Mouse (Mus musculus): ENCODE measurements around the gene Ccdc12.
"Not testable (repeated sequence)": the region's sequence is repeated elsewhere in the genome, so short reads cannot be mapped to it uniquely, and the experiment has no call there.

The Ccdc12 gene

GRCm38 (mm10) chr9:110672462-110673106 lies 16.3 kb downstream of the Ccdc12 start:
- in situ Hi-C loops (cut with MboI; ENCODE audit: low sequenced_read_pairs): no loop called here

- in situ Hi-C loops (cut with MboI; ENCODE audit: low sequenced_read_pairs): no loop called here
These were observed 16.9 kb downstream of the Ccdc12 start for GRCm38 (mm10) chr9:110673107-110673752.

- in situ Hi-C loops (cut with MboI; ENCODE audit: low sequenced_read_pairs): no loop called here
These were observed 20.2 kb downstream of the Ccdc12 start for GRCm38 (mm10) chr9:110676492-110676911.

- in situ Hi-C loops (cut with MboI; ENCODE audit: low sequenced_read_pairs): no loop called here
These were observed 22.6 kb downstream of the Ccdc12 start for GRCm38 (mm10) chr9:110678886-110679285.

GRCm38 (mm10) chr9:110680736-110681507 lies 24.6 kb downstream of the Ccdc12 start:
- in situ Hi-C loops (cut with MboI; ENCODE audit: low sequenced_read_pairs): no loop called here

GRCm38 (mm10) chr9:110681817-110682216 lies 25.5 kb downstream of the Ccdc12 start:
- in situ Hi-C loops (cut with MboI; ENCODE audit: low sequenced_read_pairs): no loop called here

GRCm38 (mm10) chr9:110682255-110682654 lies 26.0 kb downstream of the Ccdc12 start:
- in situ Hi-C loops (cut with MboI; ENCODE audit: low sequenced_read_pairs): no loop called here

GRCm38 (mm10) chr9:110682697-110683096 lies 26.4 kb downstream of the Ccdc12 start:
- in situ Hi-C loops (cut with MboI; ENCODE audit: low sequenced_read_pairs): not testable (repeated sequence)

GRCm38 (mm10) chr9:110683574-110684099 lies 27.3 kb downstream of the Ccdc12 start:
- in situ Hi-C loops (cut with MboI; ENCODE audit: low sequenced_read_pairs): no loop called here

GRCm38 (mm10) chr9:110684100-110684831 lies 28.0 kb downstream of the Ccdc12 start:
- in situ Hi-C loops (cut with MboI; ENCODE audit: low sequenced_read_pairs): no loop called here

GRCm38 (mm10) chr9:110685187-110685586 lies 28.9 kb downstream of the Ccdc12 start:
- in situ Hi-C loops (cut with MboI; ENCODE audit: low sequenced_read_pairs): no loop called here

- in situ Hi-C loops (cut with MboI; ENCODE audit: low sequenced_read_pairs): no loop called here
These were observed 29.3 kb downstream of the Ccdc12 start for GRCm38 (mm10) chr9:110685591-110685990.

- in situ Hi-C loops (cut with MboI; ENCODE audit: low sequenced_read_pairs): no loop called here
These were observed 30.2 kb downstream of the Ccdc12 start for GRCm38 (mm10) chr9:110686472-110686871.

- in situ Hi-C loops (cut with MboI; ENCODE audit: low sequenced_read_pairs): no loop called here
These were observed 30.8 kb downstream of the Ccdc12 start for GRCm38 (mm10) chr9:110687061-110687460.

GRCm38 (mm10) chr9:110687846-110688245 lies 31.5 kb downstream of the Ccdc12 start:
- in situ Hi-C loops (cut with MboI; ENCODE audit: low sequenced_read_pairs): no loop called here

- in situ Hi-C loops (cut with MboI; ENCODE audit: low sequenced_read_pairs): no loop called here
These were observed 33.0 kb downstream of the Ccdc12 start for GRCm38 (mm10) chr9:110689261-110689779.

GRCm38 (mm10) chr9:110695165-110695755 lies 39.0 kb downstream of the Ccdc12 start:
- in situ Hi-C loops (cut with MboI; ENCODE audit: low sequenced_read_pairs): no loop called here

GRCm38 (mm10) chr9:110696427-110696826 lies 40.1 kb downstream of the Ccdc12 start:
- in situ Hi-C loops (cut with MboI; ENCODE audit: low sequenced_read_pairs): no loop called here

- in situ Hi-C loops (cut with MboI; ENCODE audit: low sequenced_read_pairs): no loop called here
These were observed 41.2 kb downstream of the Ccdc12 start for GRCm38 (mm10) chr9:110697465-110697864.

- in situ Hi-C loops (cut with MboI; ENCODE audit: low sequenced_read_pairs): no loop called here
These were observed 43.3 kb downstream of the Ccdc12 start for GRCm38 (mm10) chr9:110699574-110699973.

All from CH12F3 (cell line).